Mouse (Mus musculus): ENCODE results near the gene Nrp2.

Gene Nrp2

DNA sequence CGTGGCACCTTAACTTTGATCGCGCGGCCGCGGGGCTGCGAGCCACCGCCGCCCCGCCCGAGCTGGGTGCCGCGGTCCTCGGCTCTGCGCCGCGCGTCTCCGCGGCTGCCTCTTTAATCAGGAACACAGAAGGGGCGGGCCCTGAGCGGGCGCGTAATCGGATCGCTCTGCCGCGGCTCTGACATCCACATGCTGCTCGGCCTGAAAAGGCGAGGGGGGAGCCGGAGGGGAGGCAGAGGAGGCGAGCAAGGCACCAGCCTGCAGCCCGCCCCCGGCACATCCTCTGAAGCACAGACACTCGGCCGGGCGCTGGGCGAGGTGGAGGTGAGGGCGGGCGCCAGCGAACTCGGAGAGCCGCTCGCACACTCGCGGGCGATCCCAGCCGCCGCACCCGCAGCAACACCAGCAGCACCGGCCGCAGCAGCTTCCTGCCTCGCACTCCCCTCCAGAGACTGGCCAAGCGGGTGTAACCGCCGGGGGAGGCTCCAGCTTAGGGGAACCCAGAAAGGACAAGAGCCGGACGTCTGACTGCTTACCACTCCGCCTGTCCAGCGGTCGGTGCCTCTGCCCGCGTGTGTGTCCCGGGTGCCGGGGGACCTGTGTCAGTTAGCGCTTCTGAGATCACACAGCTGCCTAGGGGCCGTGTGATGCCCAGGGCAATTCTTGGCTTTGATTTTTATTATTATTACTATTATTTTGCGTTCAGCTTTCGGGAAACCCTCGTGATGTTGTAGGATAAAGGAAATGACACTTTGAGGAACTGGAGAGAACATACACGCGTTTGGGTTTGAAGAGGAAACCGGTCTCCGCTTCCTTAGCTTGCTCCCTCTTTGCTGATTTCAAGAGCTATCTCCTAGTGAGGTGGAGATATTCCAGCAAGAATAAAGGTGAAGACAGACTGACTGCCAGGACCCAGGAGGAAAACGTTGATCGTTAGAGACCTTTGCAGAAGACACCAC lies at the start of gene Nrp2:
Nrp2 (plus strand) TSS at position 128 of the 959 bp plus-strand sequence.
- peak; percentile 39 to 49 for DNase-seq

GRCm38 (mm10) chr1:62654436-62654835 lies 48.6 kb upstream of the Nrp2 start:
- DNase-seq = no peak

GRCm38 (mm10) chr1:62664960-62665645 lies 38.0 kb upstream of the Nrp2 start:
- no peak for DNase-seq

DNA sequence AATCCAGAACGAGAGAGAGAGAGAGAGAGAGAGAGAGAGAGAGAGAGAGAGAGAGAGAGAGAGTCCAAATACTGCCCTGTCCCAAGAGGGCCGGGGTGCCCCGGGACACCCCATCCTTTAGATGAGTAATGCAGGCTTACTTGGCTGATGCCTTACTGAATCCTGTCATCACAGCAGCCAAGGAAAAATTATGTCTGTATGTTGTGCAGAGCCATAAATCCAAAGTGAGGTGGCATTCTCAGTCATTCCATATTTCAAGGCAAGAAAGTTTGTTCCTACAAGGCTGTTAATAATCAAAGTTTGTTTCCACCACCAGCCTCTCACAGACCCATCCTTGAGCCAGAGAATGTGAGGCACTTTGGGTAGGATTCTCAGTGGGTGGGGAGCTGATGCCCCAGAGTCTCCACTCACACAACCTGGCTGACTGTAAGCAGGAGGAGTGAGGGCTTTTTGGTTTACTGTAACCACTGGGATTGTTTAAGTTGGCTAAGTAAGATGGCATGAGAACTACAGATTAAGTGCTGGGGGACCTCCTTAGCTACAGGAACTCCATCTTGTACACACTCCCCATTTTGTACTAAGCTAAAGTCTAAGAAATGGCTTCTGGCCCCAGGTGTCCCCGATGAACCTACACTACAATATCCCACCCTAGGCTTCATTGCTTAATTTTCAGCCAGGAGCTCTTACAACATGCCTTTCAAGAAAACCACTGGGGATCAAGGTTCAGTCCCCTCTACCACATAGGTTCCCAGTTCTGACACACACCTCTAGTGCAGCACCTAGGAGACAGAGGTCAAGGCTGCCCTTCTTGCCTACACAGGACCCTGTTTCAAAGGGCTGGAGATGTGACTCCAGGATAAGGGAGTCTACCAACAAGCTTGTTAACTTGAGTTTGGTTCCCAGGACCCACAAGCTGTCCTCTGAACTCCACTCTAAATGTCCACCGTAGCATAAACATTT lies 37.0 kb upstream of the Nrp2 start:
- no peak for DNase-seq

GRCm38 (mm10) chr1:62666780-62667179 lies 36.3 kb upstream of the Nrp2 start:
- no peak for DNase-seq

DNA sequence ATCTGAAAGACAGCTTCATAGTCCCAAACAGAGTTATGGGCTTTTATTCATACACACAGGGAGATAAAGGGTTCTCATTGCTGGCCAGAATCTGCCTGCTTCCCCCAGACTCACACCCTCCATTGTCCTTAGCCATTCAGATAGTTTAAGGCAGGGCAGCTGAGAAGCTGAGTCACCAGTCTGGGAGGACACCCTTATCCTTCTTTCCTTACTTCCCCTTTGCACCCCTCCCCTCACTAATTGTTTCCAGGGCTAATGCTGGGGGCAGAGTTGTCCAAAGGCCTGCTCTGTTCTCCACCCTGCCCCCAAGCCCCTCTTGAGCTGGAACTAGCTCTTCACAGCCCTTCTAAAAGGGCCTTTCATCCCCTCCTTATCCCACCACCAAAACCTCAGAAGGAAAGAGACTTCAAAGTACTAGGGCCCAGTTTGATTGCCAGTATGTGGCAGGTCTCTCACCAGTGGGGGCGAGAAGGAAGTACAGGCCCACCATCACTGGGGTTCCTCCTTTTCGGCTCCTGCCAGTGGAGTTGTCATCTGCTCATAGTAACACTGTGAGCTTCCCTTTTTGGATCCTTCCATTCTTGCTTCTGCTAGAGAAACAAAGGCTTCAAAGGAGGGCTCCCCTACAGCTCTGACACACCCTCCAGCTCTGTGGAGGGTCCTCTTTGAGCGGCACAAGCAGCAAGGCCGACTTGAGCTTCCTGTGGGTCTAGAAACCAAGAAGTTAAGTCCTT lies 24.3 kb upstream of the Nrp2 start:
- no peak for DNase-seq

DNA sequence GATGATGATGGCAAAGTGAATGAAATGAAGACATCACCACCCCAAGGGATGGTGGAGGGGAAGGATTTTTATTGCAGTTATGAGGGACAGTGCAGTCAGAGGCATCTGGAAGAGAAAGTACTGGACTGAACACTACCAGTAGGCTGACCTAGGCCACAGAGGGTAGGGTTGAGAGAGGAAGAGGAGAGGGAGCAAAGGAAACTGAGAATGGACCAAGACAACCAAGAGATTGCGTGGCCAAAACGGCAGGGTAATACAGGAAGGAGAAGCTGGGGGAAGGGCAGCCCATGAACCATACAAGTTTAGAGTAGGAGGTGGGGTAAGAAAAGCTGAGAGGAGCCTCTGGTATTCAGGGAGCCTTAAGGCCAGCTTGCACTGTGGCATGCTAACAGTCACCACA lies 23.6 kb upstream of the Nrp2 start:
- DNase-seq = no peak

GRCm38 (mm10) chr1:62682456-62683385 lies 20.4 kb upstream of the Nrp2 start:
- no peak for DNase-seq

GRCm38 (mm10) chr1:62683498-62683897 lies 19.6 kb upstream of the Nrp2 start:
- no peak for DNase-seq

DNA sequence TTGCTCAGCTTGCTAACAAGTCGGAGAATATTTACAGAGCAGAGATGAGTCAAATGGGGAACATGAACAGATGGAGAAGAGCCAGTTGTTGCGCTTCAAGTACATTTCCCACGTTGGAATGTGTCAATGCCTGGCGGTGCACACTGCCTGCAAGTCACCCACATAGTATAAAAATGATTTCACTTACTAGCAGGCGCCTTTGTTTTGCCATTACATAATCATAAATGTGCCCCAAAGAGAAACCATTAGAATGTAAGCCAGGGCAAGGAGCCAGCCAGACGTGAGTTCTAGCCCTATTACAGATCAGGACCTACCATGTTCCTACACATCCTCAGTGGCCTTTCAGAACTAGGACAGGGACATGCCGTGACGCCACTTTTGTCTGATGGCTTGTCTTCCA lies 15.6 kb upstream of the Nrp2 start:
- no peak for DNase-seq

DNA sequence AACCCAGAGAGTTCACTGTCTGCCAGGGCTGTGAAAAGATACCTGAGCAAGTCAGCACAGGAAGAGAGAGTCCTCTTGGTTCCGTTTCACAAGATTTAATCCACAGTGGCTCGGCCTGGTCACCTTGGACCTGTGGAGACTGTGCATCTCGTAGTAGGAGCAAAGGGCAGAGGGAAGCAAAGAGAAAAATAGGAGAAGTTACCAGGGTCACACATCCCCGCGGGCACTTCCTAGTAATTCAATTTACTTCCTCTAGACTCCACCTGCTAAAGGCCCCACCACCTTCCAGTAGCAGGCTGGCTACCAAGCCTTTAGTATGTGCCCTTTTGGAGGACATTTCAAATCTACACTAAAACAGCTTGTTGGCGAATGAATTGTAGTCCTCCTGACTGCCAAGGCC lies 11.9 kb upstream of the Nrp2 start:
- no peak for DNase-seq

- no peak for DNase-seq
These were observed 6.6 kb upstream of the Nrp2 start for GRCm38 (mm10) chr1:62696312-62696982.

- no peak for DNase-seq
These were observed 6.1 kb upstream of the Nrp2 start for GRCm38 (mm10) chr1:62696983-62697341.

GRCm38 (mm10) chr1:62697353-62697752 lies 5.7 kb upstream of the Nrp2 start:
- no peak for DNase-seq

DNA sequence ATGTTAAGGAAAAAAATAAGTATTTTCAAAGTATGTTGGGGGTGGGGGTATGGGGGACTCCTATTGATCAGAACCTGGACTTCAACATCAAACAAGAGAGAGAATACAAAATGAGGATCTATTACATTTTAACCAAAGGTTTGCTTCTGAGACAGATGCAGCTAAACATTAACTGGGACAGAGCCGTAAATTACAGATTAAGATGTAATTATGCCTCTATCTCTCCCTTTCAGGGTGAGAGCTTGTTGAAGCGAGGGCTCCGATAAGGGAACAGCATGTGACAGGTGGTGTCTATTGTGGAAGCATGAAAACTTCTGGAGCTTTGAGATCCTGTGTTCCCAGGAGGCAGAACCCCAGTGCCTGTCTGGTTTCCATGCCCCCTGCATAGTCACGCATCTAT lies 3.3 kb upstream of the Nrp2 start:
- DNase-seq = no peak

DNA sequence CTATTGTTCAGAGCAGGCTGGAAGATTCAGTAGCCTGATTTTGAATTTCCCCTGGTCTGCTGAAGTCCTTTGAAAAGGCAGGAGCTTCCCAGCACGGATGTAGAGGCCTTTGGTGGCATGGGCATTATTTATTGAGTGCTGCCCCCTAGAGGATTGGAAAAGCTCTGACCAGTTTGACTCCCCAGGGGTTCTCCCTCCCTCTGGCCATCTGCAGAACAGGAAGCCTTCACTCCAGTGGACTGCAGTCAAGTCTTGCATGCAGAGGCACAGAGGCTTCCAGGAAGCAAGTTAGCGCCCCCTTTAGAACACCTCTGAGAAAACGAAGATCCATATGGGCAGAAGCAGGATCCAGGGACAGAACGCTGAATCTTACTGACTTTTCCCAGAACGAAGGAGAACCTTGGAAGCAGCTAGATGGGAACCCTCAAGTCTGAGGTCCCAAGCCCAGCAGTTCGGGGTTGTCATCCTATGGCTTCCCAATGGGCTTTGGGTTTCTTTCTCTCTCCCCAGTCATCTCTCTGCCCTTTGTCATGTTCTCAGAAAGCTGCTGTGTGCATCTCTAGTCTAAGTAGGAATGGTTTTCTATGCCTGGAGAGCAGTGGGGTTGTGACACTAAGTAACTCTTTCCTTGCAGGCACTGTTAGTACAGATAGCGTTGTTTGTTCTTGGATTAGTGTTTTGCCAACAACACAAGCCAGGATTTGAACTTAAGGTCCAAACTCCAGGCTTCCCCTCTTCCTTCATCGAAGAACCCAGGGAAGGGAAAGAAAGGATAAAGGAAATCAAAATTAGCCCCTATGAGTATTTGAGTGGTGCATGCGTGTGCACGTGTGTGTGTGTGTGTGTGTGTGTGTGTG lies 1.8 kb upstream of the Nrp2 start:
- peak in 1 of 2 experiments; percentile 15 for DNase-seq

- DNase-seq = no peak
These were observed 342 bp upstream of the Nrp2 start for GRCm38 (mm10) chr1:62702743-62703142.

DNA sequence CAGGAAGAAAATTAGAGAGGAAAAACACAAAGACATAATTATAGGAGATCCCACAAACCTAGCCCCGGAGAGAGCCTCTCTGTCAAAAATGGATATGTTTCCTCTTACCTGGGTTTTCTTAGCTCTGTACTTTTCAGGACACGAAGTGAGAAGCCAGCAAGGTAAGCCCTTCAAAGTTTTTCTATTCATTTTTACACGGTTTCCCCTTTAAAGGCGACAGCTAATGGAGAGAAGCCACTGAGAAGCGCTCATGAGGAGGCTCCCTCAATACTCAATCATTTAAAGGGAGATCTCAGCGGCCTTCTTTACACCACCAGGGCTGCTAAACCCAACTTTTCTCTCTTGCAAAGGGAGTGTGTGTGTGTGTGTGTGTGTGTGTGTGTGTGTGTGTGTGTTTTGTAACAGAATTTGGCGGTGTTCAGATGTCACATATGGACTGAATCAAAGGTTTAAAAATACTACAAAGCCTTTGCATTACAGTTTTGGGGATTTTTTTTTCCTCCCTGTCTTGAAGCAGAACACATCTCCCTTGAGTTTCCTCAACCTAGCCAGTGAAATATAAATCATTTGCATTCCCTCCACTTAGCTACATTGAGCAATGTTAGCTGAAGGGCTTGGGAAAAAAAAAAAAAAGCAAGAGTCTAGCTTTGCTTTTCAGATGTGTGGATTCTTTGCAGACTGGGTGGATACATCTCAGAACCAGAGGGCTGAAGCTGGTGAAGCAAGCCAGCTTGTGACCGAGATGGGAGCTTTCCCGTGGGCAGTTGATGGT lies 1.2 kb downstream of the Nrp2 start:
- DNase-seq = no peak
